Mouse (Mus musculus): ENCODE measurements around the gene Ddost.

DNA sequence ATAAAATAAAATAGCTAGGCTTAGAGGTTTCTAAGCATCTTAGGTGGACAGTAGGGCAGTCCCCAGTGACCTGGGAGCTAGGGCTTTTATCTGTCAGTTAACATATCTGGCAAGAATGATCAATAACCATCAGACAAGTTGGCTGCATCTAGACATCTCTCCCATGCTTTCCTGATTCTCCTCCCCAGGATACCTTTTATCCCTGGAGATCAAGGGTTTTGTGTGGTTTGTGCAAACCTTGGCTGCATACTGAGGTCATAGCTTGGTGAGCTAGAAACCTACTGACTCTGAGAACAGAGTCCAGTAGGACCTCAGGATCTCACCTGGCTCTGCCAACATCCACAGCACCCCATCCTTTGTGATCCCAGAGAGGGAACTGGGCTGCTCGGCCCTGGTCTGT, 42.8 kb downstream of the Ddost start:
- no peak for TF ChIP-seq ZNF384 (IDR thresholded peaks at IDR 0.05; ENCODE audit: low read depth, low read length)
- no peak for TF ChIP-seq ZC3H11A (IDR thresholded peaks at IDR 0.05; ENCODE audit: borderline replicate concordance, low read depth, low read length)
- TF ChIP-seq HCFC1 (IDR thresholded peaks at IDR 0.05; ENCODE audit: borderline replicate concordance, insufficient read depth, low read length): no peak
- TF ChIP-seq CHD2 (IDR thresholded peaks at IDR 0.05; ENCODE audit: low read depth, low read length): no peak
